Mouse (Mus musculus): Measurements from ENCODE around the gene Apobr. TPM values are rescaled to one million over a fixed set of nuclear protein-coding genes. Genes with fewer than 3 reads are reported as not detected.
A peak's percentile ranks its signal among the peaks of the same experiment; 100 is the strongest.

Apobr gene
- polyA plus RNA-seq, 1 experiment from 2014 or later = 0.34 TPM

- Histone ChIP-seq H3K36me3 (no peaks in the 10 kb centered on the region), H3K4me2 (no peak overlapping the region), H3K9me3 (replicated peaks) (no peaks in the 10 kb centered on the region), H3K4me1 (replicated peaks) (no peaks in the 10 kb centered on the region), H3K4me3 (no peak overlapping the region), H3K27me3 (0 out of 2 replicates have a peak, but pooled peaks cover 5% of the 10 kb centered on the region), H3K9ac (no peak overlapping the region), H3K27ac (no peak overlapping the region)
- no peak for ATAC-seq (replicated peaks; ENCODE audit: insufficient number of reproducible peaks, insufficient read depth, low FRiP score, low read depth)
- WGBS = 72% methylated on average over 6 of the region's 6 CpGs
These were observed 14.2 kb downstream of the Apobr start for GRCm38 (mm10) chr7:126598919-126599318.

DNA sequence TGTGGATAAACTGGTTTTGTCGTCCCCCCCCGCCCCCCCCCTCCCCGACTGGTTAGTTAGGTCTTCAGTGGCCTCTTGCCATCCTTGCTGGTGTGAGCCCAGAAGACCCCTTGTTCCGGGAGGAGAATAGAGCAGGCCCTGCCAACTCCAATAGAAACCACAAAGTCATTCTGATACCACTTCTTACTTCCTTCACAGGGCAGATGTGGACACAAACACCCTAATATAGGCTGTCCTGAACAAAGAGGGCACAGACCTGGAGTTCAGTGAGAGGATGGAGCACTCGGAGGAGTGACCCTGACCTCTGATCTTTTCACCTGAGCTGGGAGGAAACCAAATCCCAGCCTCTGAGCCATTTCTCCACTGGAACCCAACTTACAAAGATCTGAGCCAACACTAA lies 17.2 kb downstream of the Apobr start:
- no peak for ATAC-seq (replicated peaks; ENCODE audit: insufficient number of reproducible peaks, insufficient read depth, low FRiP score, low read depth)
- WGBS = 44% methylated on average over 5 of the region's 5 CpGs
- Histone ChIP-seq H3K9ac (no peak overlapping the region), H3K4me3 (no peak overlapping the region), H3K36me3 (no peaks in the 10 kb centered on the region), H3K27ac (no peak overlapping the region), H3K4me2 (no peak overlapping the region), H3K4me1 (replicated peaks) (no peaks in the 10 kb centered on the region), H3K9me3 (replicated peaks) (no peaks in the 10 kb centered on the region), H3K27me3 (no peaks in the 10 kb centered on the region)

DNA sequence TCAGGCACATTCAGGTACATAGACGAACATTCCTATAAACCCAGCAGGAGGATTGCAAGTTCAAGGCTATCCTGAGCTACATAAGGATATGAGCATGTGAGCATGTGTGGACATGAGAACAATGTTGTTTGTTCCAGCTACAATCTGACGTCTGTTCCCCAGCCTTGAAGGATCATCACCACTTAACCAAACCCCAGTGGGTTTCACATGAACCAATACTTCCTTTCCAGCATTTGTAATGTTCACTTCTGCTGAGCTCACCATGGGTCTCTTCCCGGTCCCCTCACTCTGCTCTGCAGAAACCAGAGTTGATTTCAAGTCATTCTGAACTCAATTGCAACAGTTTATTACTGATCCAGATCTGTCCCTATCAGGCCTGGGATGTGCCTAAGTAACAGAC lies 17.9 kb downstream of the Apobr start:
- no peak for ATAC-seq (replicated peaks; ENCODE audit: insufficient number of reproducible peaks, insufficient read depth, low FRiP score, low read depth)
- WGBS = 71% methylated on average over 3 of the region's 3 CpGs

DNA sequence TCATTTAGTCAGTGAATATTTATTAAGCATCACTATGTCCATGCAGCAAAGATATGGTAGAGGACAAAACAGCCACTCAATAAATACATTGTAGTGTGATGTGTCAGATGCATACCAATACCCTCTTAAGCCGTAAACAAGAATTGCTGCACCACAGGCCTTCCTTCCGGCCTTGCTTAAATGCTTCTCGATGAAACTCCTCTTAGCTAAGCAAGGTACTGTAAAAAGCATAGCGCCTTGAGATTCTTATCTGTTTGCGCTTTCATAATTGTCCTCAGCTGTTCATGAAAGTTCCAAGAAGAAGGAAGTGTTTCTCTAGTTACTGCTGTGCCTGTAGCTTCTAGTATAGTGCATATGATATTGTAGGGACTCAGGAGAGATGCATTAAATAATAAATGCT lies 21.9 kb downstream of the Apobr start:
- Histone ChIP-seq H3K9me3 (replicated peaks) (no peaks in the 10 kb centered on the region), H3K27me3 (no peaks in the 10 kb centered on the region), H3K4me1 (replicated peaks) (no peaks in the 10 kb centered on the region), H3K9ac (no peak overlapping the region), H3K4me3 (no peak overlapping the region), H3K27ac (no peak overlapping the region), H3K4me2 (no peak overlapping the region), H3K36me3 (no peaks in the 10 kb centered on the region)
- ATAC-seq (replicated peaks; ENCODE audit: insufficient number of reproducible peaks, insufficient read depth, low FRiP score, low read depth) = no peak
- WGBS = 73% methylated on average over 5 of the region's 5 CpGs

More for the DNA sequence above, 17.9 kb downstream of the Apobr start:
- Histone ChIP-seq H3K4me2 (no peak overlapping the region), H3K9ac (no peak overlapping the region), H3K36me3 (no peaks in the 10 kb centered on the region), H3K4me3 (no peak overlapping the region), H3K4me1 (replicated peaks) (no peaks in the 10 kb centered on the region), H3K27me3 (no peaks in the 10 kb centered on the region), H3K27ac (no peak overlapping the region), H3K9me3 (replicated peaks) (no peaks in the 10 kb centered on the region)

DNA sequence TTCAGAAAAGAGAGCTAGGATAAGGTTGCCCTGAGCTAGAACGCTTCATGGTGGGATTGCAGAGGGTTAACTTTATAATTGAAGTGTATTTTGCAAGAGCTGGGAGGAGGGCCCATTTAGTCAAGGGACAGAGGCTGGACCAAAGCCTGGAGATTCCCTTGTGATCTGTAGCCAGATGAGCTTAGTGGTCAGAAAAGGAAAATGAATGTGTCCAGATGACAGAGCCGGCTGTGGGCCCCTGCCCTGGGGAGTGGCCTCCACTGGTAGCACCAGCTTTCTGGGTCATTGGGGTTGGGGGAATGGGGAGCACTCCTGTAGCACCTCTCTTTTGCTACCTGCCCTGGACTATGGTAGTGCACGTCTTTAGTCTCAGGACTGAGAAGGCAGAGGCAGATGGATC lies 22.3 kb downstream of the Apobr start:
- 75% methylated on average over 3 of the region's 3 CpGs for WGBS
- Histone ChIP-seq H3K4me1 (replicated peaks) (no peaks in the 10 kb centered on the region), H3K4me2 (no peak overlapping the region), H3K27me3 (no peaks in the 10 kb centered on the region), H3K9ac (no peak overlapping the region), H3K9me3 (replicated peaks) (no peaks in the 10 kb centered on the region), H3K27ac (no peak overlapping the region), H3K4me3 (no peak overlapping the region), H3K36me3 (no peaks in the 10 kb centered on the region)
- no peak for ATAC-seq (replicated peaks; ENCODE audit: insufficient number of reproducible peaks, insufficient read depth, low FRiP score, low read depth)

- H3K27me3 ChIP-seq = no peaks in the 10 kb centered on the region
- 76% methylated on average over 5 of the region's 5 CpGs for WGBS
- ATAC-seq (replicated peaks; ENCODE audit: insufficient number of reproducible peaks, insufficient read depth, low FRiP score, low read depth) = no peak
These were observed 23.1 kb downstream of the Apobr start for GRCm38 (mm10) chr7:126607796-126608195.

GRCm38 (mm10) chr7:126612736-126613135 lies 28.0 kb downstream of the Apobr start:
- H3K9me3 ChIP-seq (replicated peaks) = no peaks in the 10 kb centered on the region
- no peak overlapping the region for H3K4me2 ChIP-seq
- no peak overlapping the region for H3K27ac ChIP-seq
- no peak overlapping the region for H3K9ac ChIP-seq
- no peaks in the 10 kb centered on the region for H3K27me3 ChIP-seq
- H3K4me1 ChIP-seq (replicated peaks) = no peaks in the 10 kb centered on the region
- WGBS = 67% methylated on average over 3 of the region's 3 CpGs
- no peak for ATAC-seq (replicated peaks; ENCODE audit: insufficient number of reproducible peaks, insufficient read depth, low FRiP score, low read depth)
- H3K4me3 ChIP-seq = no peak overlapping the region
- H3K36me3 ChIP-seq = no peaks in the 10 kb centered on the region

More at GRCm38 (mm10) chr7:126607796-126608195, 23.1 kb downstream of the Apobr start:
- H3K4me1 ChIP-seq (replicated peaks) = no peaks in the 10 kb centered on the region
- no peak overlapping the region for H3K9ac ChIP-seq
- no peaks in the 10 kb centered on the region for H3K36me3 ChIP-seq
- H3K4me3 ChIP-seq = no peak overlapping the region
- H3K27ac ChIP-seq = no peak overlapping the region
- no peaks in the 10 kb centered on the region for H3K9me3 ChIP-seq (replicated peaks)
- H3K4me2 ChIP-seq = no peak overlapping the region

DNA sequence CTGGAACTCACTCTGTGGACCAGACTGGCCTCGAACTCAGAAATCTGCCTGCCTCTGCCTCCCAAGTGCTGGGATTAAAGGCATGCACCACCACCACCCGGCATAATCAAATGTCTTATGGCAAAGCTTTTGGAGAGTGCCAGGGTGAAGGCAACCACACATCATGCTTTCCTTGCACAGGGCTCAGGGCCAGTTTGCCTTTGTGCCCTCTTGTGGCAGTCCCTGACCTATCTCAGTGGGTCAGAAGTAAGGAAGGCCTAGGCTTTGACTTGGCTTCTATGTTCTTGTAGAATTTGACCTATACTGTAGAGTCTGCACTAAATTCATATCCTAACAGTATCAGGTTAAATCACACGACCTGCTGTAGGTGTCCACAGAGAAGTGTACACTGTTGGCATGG lies 32.0 kb downstream of the Apobr start:
- ATAC-seq (replicated peaks; ENCODE audit: insufficient number of reproducible peaks, insufficient read depth, low FRiP score, low read depth) = no peak
- no peak overlapping the region for H3K4me3 ChIP-seq
- H3K36me3 ChIP-seq = no peaks in the 10 kb centered on the region
- WGBS = 66% methylated on average over 3 of the region's 3 CpGs
- H3K9me3 ChIP-seq (replicated peaks) = no peaks in the 10 kb centered on the region
- peaks cover 2% of the 10 kb centered on the region for H3K4me1 ChIP-seq (replicated peaks)
- no peak overlapping the region for H3K4me2 ChIP-seq
- H3K27me3 ChIP-seq = no peaks in the 10 kb centered on the region
- H3K9ac ChIP-seq = no peak overlapping the region
- no peak overlapping the region for H3K27ac ChIP-seq

- H3K27me3 ChIP-seq = no peaks in the 10 kb centered on the region
- no peak overlapping the region for H3K4me2 ChIP-seq
- H3K4me3 ChIP-seq = no peak overlapping the region
- WGBS = 73% methylated on average over 10 of the region's 10 CpGs
- peaks cover 9% of the 10 kb centered on the region for H3K4me1 ChIP-seq (replicated peaks)
- no peak overlapping the region for H3K9ac ChIP-seq
- no peaks in the 10 kb centered on the region for H3K36me3 ChIP-seq
- no peaks in the 10 kb centered on the region for H3K9me3 ChIP-seq (replicated peaks)
- no peak for ATAC-seq (replicated peaks; ENCODE audit: insufficient number of reproducible peaks, insufficient read depth, low FRiP score, low read depth)
- no peak overlapping the region for H3K27ac ChIP-seq
These were observed 35.0 kb downstream of the Apobr start for GRCm38 (mm10) chr7:126619559-126620275.

DNA sequence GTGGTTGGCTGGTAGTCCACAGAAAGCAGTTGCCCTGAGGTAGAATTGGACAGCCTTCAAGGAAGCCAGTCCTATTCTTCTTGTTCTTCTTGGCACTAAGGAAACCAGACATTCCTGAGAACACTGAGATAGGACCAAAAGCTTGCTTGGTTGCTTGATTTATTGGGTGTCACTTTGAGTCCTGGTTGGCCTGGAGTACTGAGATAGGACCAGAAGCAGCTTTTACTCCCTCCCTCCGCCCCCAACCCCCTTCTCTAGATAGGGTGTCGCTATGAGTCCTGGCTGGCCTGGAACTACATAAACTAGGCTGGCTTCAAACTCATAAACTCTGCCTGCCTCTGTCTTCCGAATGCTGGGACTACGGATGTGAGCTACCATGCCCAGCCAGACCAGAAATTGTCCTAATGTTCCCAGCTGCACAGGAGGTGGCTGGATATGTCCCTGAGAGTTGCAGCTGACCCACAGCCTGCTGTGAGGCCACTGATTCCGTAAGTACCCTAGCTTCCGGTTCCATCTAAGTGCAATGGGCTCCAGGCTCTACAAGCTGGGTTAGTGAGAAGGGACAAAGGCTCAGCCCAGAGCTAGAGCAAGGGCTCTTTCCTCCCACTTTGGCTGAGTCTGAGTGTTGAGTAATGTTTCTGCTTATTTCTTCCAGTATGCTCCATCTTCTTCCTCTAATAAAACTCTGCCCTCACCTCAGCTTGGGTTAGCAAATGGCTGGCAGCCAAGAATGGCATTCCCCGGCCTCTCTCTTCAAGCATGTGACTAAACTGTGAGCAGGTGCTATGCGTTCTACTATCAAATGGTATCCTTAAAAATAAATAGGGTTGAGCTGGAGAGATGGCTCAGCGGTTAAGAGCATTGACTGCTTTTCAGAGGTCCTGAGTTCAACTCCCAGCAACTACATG lies 37.0 kb downstream of the Apobr start:
- Histone ChIP-seq H3K27me3 (no peaks in the 10 kb centered on the region), H3K4me1 (replicated peaks) (peaks cover 18% of the 10 kb centered on the region), H3K27ac (peak overlapping the region; percentile 30), H3K9ac (no peak overlapping the region), H3K4me3 (no peak overlapping the region), H3K9me3 (replicated peaks) (no peaks in the 10 kb centered on the region), H3K4me2 (no peak overlapping the region), H3K36me3 (no peaks in the 10 kb centered on the region)
- ATAC-seq (replicated peaks; ENCODE audit: insufficient number of reproducible peaks, insufficient read depth, low FRiP score, low read depth) = no peak
- 63% methylated on average over 9 of the region's 9 CpGs for WGBS

DNA sequence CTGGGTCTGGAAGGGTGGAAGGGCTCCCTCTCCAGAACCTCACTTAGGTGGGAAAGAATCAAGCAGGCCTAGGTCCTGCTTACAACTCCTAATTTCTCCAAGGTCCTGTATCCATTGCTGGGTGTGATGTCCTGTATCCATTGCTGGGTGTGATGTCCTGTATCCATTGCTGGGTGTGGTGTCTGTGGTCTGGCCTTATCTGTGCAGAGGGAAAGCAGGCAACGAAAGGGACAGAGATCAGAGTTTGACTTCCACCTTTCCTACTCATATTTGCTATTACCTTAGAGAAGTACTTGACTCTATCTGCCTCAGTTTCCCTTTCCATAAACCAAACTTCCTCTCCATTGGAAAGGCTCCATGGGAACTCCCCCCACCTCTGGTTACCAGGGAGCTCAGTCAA lies 38.6 kb downstream of the Apobr start:
- 89% methylated on average over 1 of the region's 1 CpGs for WGBS
- peaks cover 18% of the 10 kb centered on the region for H3K4me1 ChIP-seq (replicated peaks)
- H3K9ac ChIP-seq = no peak overlapping the region
- no peak overlapping the region for H3K4me3 ChIP-seq
- H3K4me2 ChIP-seq = no peak overlapping the region
- H3K36me3 ChIP-seq = no peaks in the 10 kb centered on the region
- no peak overlapping the region for H3K27ac ChIP-seq
- no peaks in the 10 kb centered on the region for H3K27me3 ChIP-seq
- H3K9me3 ChIP-seq (replicated peaks) = no peaks in the 10 kb centered on the region
- no peak for ATAC-seq (replicated peaks; ENCODE audit: insufficient number of reproducible peaks, insufficient read depth, low FRiP score, low read depth)

Measured in heart, embryonic 15.5 days (tissue).